Mouse (Mus musculus): ENCODE measurements at regions not wholly inside any gene's neighbourhood (a gene's known extent, or its start where the extent isn't known, plus 50 kb on each side); places are given as distances from the start of the nearest gene placed in this dataset.

- TF ChIP-seq CTCF (IDR thresholded peaks at IDR 0.05; ENCODE audit: insufficient read depth, low read length) (peak; percentile 65), POLR2A (IDR thresholded peaks at IDR 0.05; ENCODE audit: borderline replicate concordance, extremely low read depth, low read depth, low read length) (no peak)
These were observed 93.8 kb upstream of the Lnx1 start for GRCm38 (mm10) chr5:74796421-74797067.
